Mouse (Mus musculus): ENCODE results near the gene Pole2. TPM values are rescaled to one million over a fixed set of nuclear protein-coding genes. Genes with fewer than 3 reads are reported as not detected.

Gene Pole2
- 33.0 and 35.0 TPM in 2 replicates for polyA plus RNA-seq (2014; fragmentation: Nextera tagmentation; extraction: Ambion mirVana)

DNA sequence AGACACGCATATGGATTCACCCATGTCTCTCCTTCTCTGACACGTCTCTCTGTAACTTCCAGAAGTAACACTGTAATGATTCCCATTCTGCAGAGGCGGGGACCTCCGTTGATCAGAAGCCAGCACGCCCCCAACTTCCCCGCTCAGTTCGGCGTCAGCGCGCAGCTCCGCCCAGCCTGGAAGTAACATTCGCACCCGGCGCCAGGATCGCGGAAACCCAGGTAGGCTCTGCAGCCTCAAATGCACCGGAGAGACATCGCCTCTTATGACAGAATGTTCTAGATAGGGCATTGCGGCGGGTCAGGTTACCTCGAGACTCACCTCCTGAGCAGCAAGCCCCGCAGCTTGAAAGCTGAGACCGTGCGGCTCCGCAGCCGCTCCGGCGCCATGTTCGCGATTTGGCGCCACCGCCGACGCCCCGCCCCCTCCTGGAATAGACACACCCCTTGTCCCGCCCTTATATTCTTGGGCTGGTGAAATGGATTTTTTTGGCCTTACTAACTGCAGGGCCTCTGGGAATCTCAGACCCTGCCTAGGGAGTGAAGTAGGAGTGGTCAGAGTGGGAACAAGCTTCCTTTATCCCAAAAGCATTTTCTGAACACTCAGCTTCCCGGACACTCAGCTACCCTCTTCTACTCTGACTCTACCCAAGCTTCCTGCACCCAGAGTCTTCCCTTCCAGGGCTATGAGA, at the start of gene Pole2:
Gene Pole2, minus strand, starts transcription at position 420 of the 691 bp plus-strand sequence.
- H3K4me3 ChIP-seq (ENCODE audit: low read depth, low read length) = peak within 1 kb of the TSS; percentile 60
- peaks cover 4% of the 10 kb centered on the region; the same call in 1 of the 2 replicates for H3K4me1 ChIP-seq (ENCODE audit: control insufficient read depth, insufficient read depth, low read length)
- peak within 1 kb of the TSS; percentile 90 for H3K27ac ChIP-seq (ENCODE audit: low read length)
- peak within 1 kb of the TSS; percentile 23 for H3K9ac ChIP-seq (replicated peaks; ENCODE audit: low read depth, low read length)
- no peaks in the 10 kb centered on the region for H3K9me3 ChIP-seq (ENCODE audit: control insufficient read depth, low read depth, low read length)
- peak within 1 kb of the TSS; percentile 39 for H3K4me2 ChIP-seq (replicated peaks; ENCODE audit: low read depth, low read length)
- H3K27me3 ChIP-seq (ENCODE audit: control insufficient read depth, insufficient read depth, low read length) = no peaks in the 10 kb centered on the region
- H3K36me3 ChIP-seq (ENCODE audit: control insufficient read depth, insufficient read depth, low read length) = no peaks in the 10 kb centered on the region; the same call in 1 of the 2 replicates
- under 1% methylated on average over 37 of the region's 37 CpGs for WGBS
- peak; percentile 96 for ATAC-seq (ENCODE audit: insufficient number of reproducible peaks, insufficient read depth, low FRiP score, low read depth)

- Histone ChIP-seq H3K4me1 (ENCODE audit: control insufficient read depth, insufficient read depth, low read length) (no peaks in the 10 kb centered on the region), H3K4me3 (ENCODE audit: low read depth, low read length) (no peak overlapping the region), H3K36me3 (ENCODE audit: control insufficient read depth, insufficient read depth, low read length) (no peaks in the 10 kb centered on the region), H3K4me2 (replicated peaks; ENCODE audit: low read depth, low read length) (no peak overlapping the region), H3K27me3 (ENCODE audit: control insufficient read depth, insufficient read depth, low read length) (no peaks in the 10 kb centered on the region), H3K9me3 (ENCODE audit: control insufficient read depth, low read depth, low read length) (no peaks in the 10 kb centered on the region), H3K27ac (ENCODE audit: low read length) (no peak overlapping the region), H3K9ac (replicated peaks; ENCODE audit: low read depth, low read length) (no peak overlapping the region)
- WGBS = 82% methylated on average over 2 of the region's 2 CpGs
- no peak for ATAC-seq (ENCODE audit: insufficient number of reproducible peaks, insufficient read depth, low FRiP score, low read depth)
These were observed 41.0 kb upstream of the Pole2 start for GRCm38 (mm10) chr12:69268956-69269355.

DNA sequence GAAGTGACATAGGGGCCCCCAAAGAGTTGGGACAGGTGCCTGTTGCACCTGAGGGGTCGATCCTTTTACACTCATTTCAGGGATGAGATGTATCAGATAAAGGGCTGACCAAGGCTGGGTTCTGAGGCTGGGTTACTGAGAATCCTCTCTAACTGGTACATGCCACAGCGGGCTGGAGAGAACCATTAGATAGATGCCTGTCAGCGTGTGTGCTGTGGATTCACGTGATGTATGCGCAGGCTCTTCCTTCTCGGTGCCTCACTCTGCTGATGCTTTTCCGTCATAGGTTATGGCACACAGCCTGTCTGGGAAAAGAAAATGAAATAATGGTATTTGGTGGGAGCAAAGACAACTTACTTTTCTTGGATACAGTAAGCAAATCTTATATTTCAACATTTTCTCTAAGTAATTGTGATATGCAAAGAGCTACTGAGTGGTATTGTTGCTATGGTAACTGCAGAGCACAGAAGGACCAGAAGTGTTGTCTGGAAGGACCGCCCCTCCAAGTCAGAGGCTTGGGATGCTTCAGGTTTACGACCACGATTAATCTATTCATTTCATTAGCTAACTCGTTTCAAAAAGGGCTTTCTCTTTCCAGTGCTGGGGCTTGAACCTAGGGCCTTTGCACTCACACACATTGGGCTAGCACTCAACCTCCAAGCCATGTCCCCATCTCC, 40.1 kb upstream of the Pole2 start:
- H3K4me2 ChIP-seq (replicated peaks; ENCODE audit: low read depth, low read length) = no peak overlapping the region
- H3K36me3 ChIP-seq (ENCODE audit: control insufficient read depth, insufficient read depth, low read length) = no peaks in the 10 kb centered on the region
- no peak overlapping the region for H3K9ac ChIP-seq (replicated peaks; ENCODE audit: low read depth, low read length)
- H3K27ac ChIP-seq (ENCODE audit: low read length) = no peak overlapping the region
- 73% methylated on average over 11 of the region's 11 CpGs for whole genome bisulfite sequencing
- H3K9me3 ChIP-seq (ENCODE audit: control insufficient read depth, low read depth, low read length) = no peaks in the 10 kb centered on the region
- no peaks in the 10 kb centered on the region for H3K4me1 ChIP-seq (ENCODE audit: control insufficient read depth, insufficient read depth, low read length)
- ATAC-seq (ENCODE audit: insufficient number of reproducible peaks, insufficient read depth, low FRiP score, low read depth) = no peak
- H3K27me3 ChIP-seq (ENCODE audit: control insufficient read depth, insufficient read depth, low read length) = no peaks in the 10 kb centered on the region
- no peak overlapping the region for H3K4me3 ChIP-seq (ENCODE audit: low read depth, low read length)

GRCm38 (mm10) chr12:69265031-69265430, 37.0 kb upstream of the Pole2 start:
- no peaks in the 10 kb centered on the region for H3K4me1 ChIP-seq (ENCODE audit: control insufficient read depth, insufficient read depth, low read length)
- no peak overlapping the region for H3K4me2 ChIP-seq (replicated peaks; ENCODE audit: low read depth, low read length)
- WGBS = 92% methylated on average over 3 of the region's 3 CpGs
- H3K9me3 ChIP-seq (ENCODE audit: control insufficient read depth, low read depth, low read length) = no peaks in the 10 kb centered on the region
- no peaks in the 10 kb centered on the region for H3K27me3 ChIP-seq (ENCODE audit: control insufficient read depth, insufficient read depth, low read length)
- no peak overlapping the region for H3K27ac ChIP-seq (ENCODE audit: low read length)
- no peaks in the 10 kb centered on the region for H3K36me3 ChIP-seq (ENCODE audit: control insufficient read depth, insufficient read depth, low read length)
- no peak overlapping the region for H3K4me3 ChIP-seq (ENCODE audit: low read depth, low read length)
- ATAC-seq (ENCODE audit: insufficient number of reproducible peaks, insufficient read depth, low FRiP score, low read depth) = no peak
- H3K9ac ChIP-seq (replicated peaks; ENCODE audit: low read depth, low read length) = no peak overlapping the region

DNA sequence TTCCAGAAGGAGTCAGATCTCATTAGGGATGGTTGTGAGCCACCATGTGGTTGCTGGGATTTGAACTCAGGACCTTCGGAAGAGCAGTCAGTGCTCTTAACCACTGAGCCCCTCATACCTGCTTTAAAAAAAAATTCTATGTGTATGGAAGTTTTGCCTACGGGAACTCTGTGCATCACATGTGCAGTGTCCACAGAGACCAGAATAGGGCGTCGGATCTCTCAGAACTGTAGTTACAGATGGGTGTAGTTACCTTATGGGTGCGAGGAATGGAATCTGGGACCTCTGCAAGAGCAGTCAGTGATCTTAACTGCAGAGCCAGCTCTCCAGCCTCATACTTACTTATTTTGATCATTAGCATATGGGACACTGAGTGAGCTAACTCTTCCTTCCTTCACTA, 34.3 kb upstream of the Pole2 start:
- WGBS = 95% methylated on average over 5 of the region's 5 CpGs
- no peaks in the 10 kb centered on the region for H3K36me3 ChIP-seq (ENCODE audit: control insufficient read depth, insufficient read depth, low read length)
- H3K4me3 ChIP-seq (ENCODE audit: low read depth, low read length) = no peak overlapping the region
- no peaks in the 10 kb centered on the region for H3K9me3 ChIP-seq (ENCODE audit: control insufficient read depth, low read depth, low read length)
- no peaks in the 10 kb centered on the region for H3K27me3 ChIP-seq (ENCODE audit: control insufficient read depth, insufficient read depth, low read length)
- H3K4me1 ChIP-seq (ENCODE audit: control insufficient read depth, insufficient read depth, low read length) = no peaks in the 10 kb centered on the region
- H3K4me2 ChIP-seq (replicated peaks; ENCODE audit: low read depth, low read length) = no peak overlapping the region
- no peak for ATAC-seq (ENCODE audit: insufficient number of reproducible peaks, insufficient read depth, low FRiP score, low read depth)
- no peak overlapping the region for H3K9ac ChIP-seq (replicated peaks; ENCODE audit: low read depth, low read length)
- H3K27ac ChIP-seq (ENCODE audit: low read length) = no peak overlapping the region

DNA sequence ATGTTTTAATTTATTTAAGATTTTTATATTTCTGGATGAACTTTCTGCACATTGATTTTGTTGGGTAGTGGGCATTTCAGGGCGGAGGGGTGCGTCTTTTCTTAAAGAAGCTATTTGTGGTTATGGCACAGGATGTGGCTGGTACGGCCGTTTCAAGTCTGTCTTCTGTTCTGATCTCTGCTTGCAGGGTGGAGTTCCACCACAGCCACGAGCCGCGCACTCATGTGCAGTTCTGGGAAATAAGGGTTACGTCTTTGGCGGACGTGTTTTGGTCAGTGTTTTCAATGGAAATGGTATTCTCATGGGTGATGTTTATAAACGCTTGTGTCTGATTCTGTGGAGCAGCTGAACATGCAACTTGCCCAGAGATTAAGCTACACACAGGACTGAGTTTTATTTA, 29.8 kb upstream of the Pole2 start:
- Histone ChIP-seq H3K27ac (ENCODE audit: low read length) (no peak overlapping the region), H3K36me3 (ENCODE audit: control insufficient read depth, insufficient read depth, low read length) (no peaks in the 10 kb centered on the region), H3K27me3 (ENCODE audit: control insufficient read depth, insufficient read depth, low read length) (no peaks in the 10 kb centered on the region), H3K9me3 (ENCODE audit: control insufficient read depth, low read depth, low read length) (no peaks in the 10 kb centered on the region), H3K4me2 (replicated peaks; ENCODE audit: low read depth, low read length) (no peak overlapping the region), H3K4me1 (ENCODE audit: control insufficient read depth, insufficient read depth, low read length) (no peaks in the 10 kb centered on the region), H3K9ac (replicated peaks; ENCODE audit: low read depth, low read length) (no peak overlapping the region), H3K4me3 (ENCODE audit: low read depth, low read length) (no peak overlapping the region)
- WGBS = 75% methylated on average over 11 of the region's 11 CpGs
- no peak for ATAC-seq (ENCODE audit: insufficient number of reproducible peaks, insufficient read depth, low FRiP score, low read depth)

GRCm38 (mm10) chr12:69253806-69254205, 25.8 kb upstream of the Pole2 start:
- H3K36me3 ChIP-seq (ENCODE audit: control insufficient read depth, insufficient read depth, low read length) = no peaks in the 10 kb centered on the region
- no peak overlapping the region for H3K4me2 ChIP-seq (replicated peaks; ENCODE audit: low read depth, low read length)
- H3K4me3 ChIP-seq (ENCODE audit: low read depth, low read length) = no peak overlapping the region
- 86% methylated on average over 1 of the region's 1 CpGs for WGBS
- no peaks in the 10 kb centered on the region for H3K4me1 ChIP-seq (ENCODE audit: control insufficient read depth, insufficient read depth, low read length)
- no peaks in the 10 kb centered on the region for H3K9me3 ChIP-seq (ENCODE audit: control insufficient read depth, low read depth, low read length)
- ATAC-seq (ENCODE audit: insufficient number of reproducible peaks, insufficient read depth, low FRiP score, low read depth) = no peak
- no peak overlapping the region for H3K27ac ChIP-seq (ENCODE audit: low read length)
- H3K27me3 ChIP-seq (ENCODE audit: control insufficient read depth, insufficient read depth, low read length) = no peaks in the 10 kb centered on the region
- no peak overlapping the region for H3K9ac ChIP-seq (replicated peaks; ENCODE audit: low read depth, low read length)

DNA sequence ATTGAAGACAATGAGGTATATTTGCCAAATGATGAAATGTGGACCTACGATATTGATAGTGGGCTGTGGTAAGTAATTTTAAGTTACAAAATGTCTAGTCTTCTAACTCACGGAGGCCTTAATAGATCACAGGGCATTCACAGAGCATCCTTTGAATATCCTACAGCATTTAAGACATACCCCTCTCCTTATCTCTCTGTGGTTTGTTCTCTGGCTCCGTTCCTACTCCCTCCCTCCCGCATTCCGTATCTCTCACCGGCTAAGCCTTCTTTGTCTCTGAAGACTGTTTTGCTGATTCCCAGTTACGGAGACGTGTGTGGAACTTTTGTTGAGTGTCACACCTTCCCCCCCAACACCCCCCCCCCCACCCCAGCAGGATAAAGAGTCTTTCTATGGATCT, 22.8 kb upstream of the Pole2 start:
- Histone ChIP-seq H3K9ac (replicated peaks; ENCODE audit: low read depth, low read length) (no peak overlapping the region), H3K4me2 (replicated peaks; ENCODE audit: low read depth, low read length) (no peak overlapping the region), H3K36me3 (ENCODE audit: control insufficient read depth, insufficient read depth, low read length) (no peaks in the 10 kb centered on the region), H3K4me3 (ENCODE audit: low read depth, low read length) (no peak overlapping the region), H3K27ac (ENCODE audit: low read length) (no peak overlapping the region), H3K4me1 (ENCODE audit: control insufficient read depth, insufficient read depth, low read length) (no peaks in the 10 kb centered on the region), H3K9me3 (ENCODE audit: control insufficient read depth, low read depth, low read length) (no peaks in the 10 kb centered on the region), H3K27me3 (ENCODE audit: control insufficient read depth, insufficient read depth, low read length) (no peaks in the 10 kb centered on the region)
- 78% methylated on average over 8 of the region's 8 CpGs for WGBS
- no peak for ATAC-seq (ENCODE audit: insufficient number of reproducible peaks, insufficient read depth, low FRiP score, low read depth)

Measured in stomach, embryonic 14.5 days (tissue).